Mouse (Mus musculus): ENCODE data around the gene Eps8. TPM values are rescaled to one million over a fixed set of nuclear protein-coding genes. Genes with fewer than 3 reads are reported as not detected.

The Eps8 gene
- polyA plus RNA-seq, 1 experiment, result 0.02 TPM

GRCm38 (mm10) chr6:137688506-137689105, 33.9 kb upstream of the Eps8 start:
- Histone ChIP-seq H3K4me3 (replicated peaks) (no peak overlapping the region), H3K36me3 (ENCODE audit: control insufficient read depth) (no peaks in the 10 kb centered on the region), H3K4me1 (ENCODE audit: control insufficient read depth) (no peaks in the 10 kb centered on the region), H3K27me3 (ENCODE audit: control insufficient read depth) (no peaks in the 10 kb centered on the region), H3K9me3 (ENCODE audit: control insufficient read depth, low read length) (no peaks in the 10 kb centered on the region)
- no peak for TF ChIP-seq TAL1 (IDR thresholded peaks at IDR 0.05; ENCODE audit: low read length)
- TF ChIP-seq GATA1 (IDR thresholded peaks at IDR 0.05; ENCODE audit: low read length), result no peak

GRCm38 (mm10) chr6:137688079-137688478, 33.4 kb upstream of the Eps8 start:
- H3K27me3 ChIP-seq (ENCODE audit: control insufficient read depth), result no peaks in the 10 kb centered on the region
- no peaks in the 10 kb centered on the region for H3K4me1 ChIP-seq (ENCODE audit: control insufficient read depth)
- H3K9me3 ChIP-seq (ENCODE audit: control insufficient read depth, low read length), result no peaks in the 10 kb centered on the region
- no peaks in the 10 kb centered on the region for H3K36me3 ChIP-seq (ENCODE audit: control insufficient read depth)
- H3K4me3 ChIP-seq (replicated peaks), result no peak overlapping the region
- TF ChIP-seq TAL1 (IDR thresholded peaks at IDR 0.05; ENCODE audit: low read length), result no peak
- no peak for TF ChIP-seq GATA1 (IDR thresholded peaks at IDR 0.05; ENCODE audit: low read length)

DNA sequence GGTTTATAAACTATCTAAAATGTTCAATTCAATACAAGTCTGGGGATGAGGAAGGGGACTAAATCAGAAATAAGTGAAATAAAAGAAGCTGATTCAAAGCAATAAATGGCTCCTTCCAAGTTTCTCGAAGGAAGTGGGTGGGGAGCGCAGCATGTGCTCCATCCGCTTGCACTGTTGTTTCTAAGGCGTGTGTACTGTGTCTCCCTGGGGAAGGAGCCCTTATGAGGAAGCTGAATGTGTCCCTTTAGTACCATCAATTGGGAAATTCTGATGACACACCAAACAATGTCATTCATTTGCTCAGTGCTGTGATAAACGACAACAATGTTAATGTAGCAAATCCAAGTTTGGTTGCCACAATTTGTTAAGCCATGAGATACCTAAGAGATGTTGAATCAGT, 33.0 kb upstream of the Eps8 start:
- TF ChIP-seq GATA1 (IDR thresholded peaks at IDR 0.05; ENCODE audit: low read length) (no peak), TAL1 (IDR thresholded peaks at IDR 0.05; ENCODE audit: low read length) (no peak)
- H3K36me3 ChIP-seq (ENCODE audit: control insufficient read depth), result no peaks in the 10 kb centered on the region
- H3K9me3 ChIP-seq (ENCODE audit: control insufficient read depth, low read length), result no peaks in the 10 kb centered on the region
- no peaks in the 10 kb centered on the region for H3K4me1 ChIP-seq (ENCODE audit: control insufficient read depth)
- no peaks in the 10 kb centered on the region for H3K27me3 ChIP-seq (ENCODE audit: control insufficient read depth)
- no peak overlapping the region for H3K4me3 ChIP-seq (replicated peaks)

DNA sequence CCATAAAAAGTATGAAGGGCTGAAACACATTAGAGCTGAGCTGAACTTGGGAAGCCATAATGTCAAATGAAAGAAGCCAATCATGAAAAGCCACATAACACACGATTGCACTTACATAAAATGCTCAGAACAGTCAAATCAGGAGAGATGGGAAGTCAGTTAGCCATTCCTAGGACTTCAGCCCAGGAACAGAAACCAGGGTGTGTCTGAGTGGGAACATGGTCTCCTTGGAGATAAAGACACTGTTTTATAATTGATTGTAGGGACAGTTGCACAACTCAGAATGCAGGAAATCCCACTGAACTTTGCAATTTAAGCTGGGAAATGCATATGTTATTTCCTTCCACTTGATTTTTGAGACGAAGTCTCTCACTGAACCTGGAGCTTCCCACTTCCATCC, 28.0 kb upstream of the Eps8 start:
- TF ChIP-seq TAL1 (IDR thresholded peaks at IDR 0.05; ENCODE audit: low read length) (no peak), GATA1 (IDR thresholded peaks at IDR 0.05; ENCODE audit: low read length) (no peak)
- Histone ChIP-seq H3K4me1 (ENCODE audit: control insufficient read depth) (no peaks in the 10 kb centered on the region), H3K36me3 (ENCODE audit: control insufficient read depth) (no peaks in the 10 kb centered on the region), H3K9me3 (ENCODE audit: control insufficient read depth, low read length) (no peaks in the 10 kb centered on the region), H3K4me3 (replicated peaks) (no peak overlapping the region), H3K27me3 (ENCODE audit: control insufficient read depth) (no peaks in the 10 kb centered on the region)

DNA sequence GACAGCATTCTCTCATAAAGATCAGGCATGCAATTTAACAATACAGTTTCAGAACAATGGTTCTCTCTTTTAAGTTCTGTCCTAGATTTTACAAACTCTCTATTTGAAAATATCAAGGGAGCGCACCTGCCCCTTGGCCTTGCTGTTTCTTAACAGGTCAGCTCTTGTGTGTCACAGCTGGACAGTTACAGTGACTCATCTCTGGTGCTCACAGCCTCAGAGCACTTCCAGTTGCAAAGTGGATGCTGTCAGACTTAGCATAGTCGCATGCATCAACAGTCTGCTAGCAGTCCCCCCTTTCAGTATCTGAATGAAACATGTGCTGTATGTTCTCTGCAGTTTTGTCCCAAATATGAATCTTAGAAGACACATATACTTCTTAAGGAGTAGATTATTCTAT, 26.3 kb upstream of the Eps8 start:
- H3K9me3 ChIP-seq (ENCODE audit: control insufficient read depth, low read length), result peaks cover 3% of the 10 kb centered on the region; the same call in 1 of the 2 replicates
- H3K4me1 ChIP-seq (ENCODE audit: control insufficient read depth), result no peaks in the 10 kb centered on the region
- H3K27me3 ChIP-seq (ENCODE audit: control insufficient read depth), result no peaks in the 10 kb centered on the region
- no peaks in the 10 kb centered on the region for H3K36me3 ChIP-seq (ENCODE audit: control insufficient read depth)
- H3K4me3 ChIP-seq (replicated peaks), result no peak overlapping the region
- no peak for TF ChIP-seq GATA1 (IDR thresholded peaks at IDR 0.05; ENCODE audit: low read length)
- TF ChIP-seq TAL1 (IDR thresholded peaks at IDR 0.05; ENCODE audit: low read length), result no peak

- no peak overlapping the region for H3K4me3 ChIP-seq (replicated peaks)
- no peaks in the 10 kb centered on the region for H3K27me3 ChIP-seq (ENCODE audit: control insufficient read depth)
- no peaks in the 10 kb centered on the region for H3K36me3 ChIP-seq (ENCODE audit: control insufficient read depth)
- TF ChIP-seq GATA1 (IDR thresholded peaks at IDR 0.05; ENCODE audit: low read length) (no peak), TAL1 (IDR thresholded peaks at IDR 0.05; ENCODE audit: low read length) (no peak)
- H3K9me3 ChIP-seq (ENCODE audit: control insufficient read depth, low read length), result peaks cover 3% of the 10 kb centered on the region; the same call in 1 of the 2 replicates
- H3K4me1 ChIP-seq (ENCODE audit: control insufficient read depth), result peaks cover 2% of the 10 kb centered on the region
Measured at GRCm38 (mm10) chr6:137676581-137676980, 21.9 kb upstream of the Eps8 start.

DNA sequence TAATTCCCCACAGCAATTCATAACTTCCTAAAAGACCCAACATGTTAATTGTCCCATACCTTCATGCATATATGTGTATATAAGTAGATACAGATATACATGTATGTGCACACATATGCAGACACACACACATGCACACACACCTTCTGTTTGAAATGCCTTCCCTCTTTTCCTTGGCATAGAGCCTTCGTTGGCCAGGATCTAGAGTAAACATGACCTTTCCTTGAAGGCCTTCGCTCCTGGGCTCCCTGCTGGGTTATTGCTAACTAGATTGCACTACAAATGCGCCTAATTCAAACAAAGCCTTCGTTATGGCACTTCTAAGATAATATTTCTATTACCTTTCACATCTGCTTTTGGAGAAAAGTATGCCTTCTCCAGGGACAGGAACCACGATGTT, 20.9 kb upstream of the Eps8 start:
- TF ChIP-seq TAL1 (IDR thresholded peaks at IDR 0.05; ENCODE audit: low read length), result no peak
- no peak for TF ChIP-seq GATA1 (IDR thresholded peaks at IDR 0.05; ENCODE audit: low read length)
- H3K4me3 ChIP-seq (replicated peaks), result no peak overlapping the region
- H3K36me3 ChIP-seq (ENCODE audit: control insufficient read depth), result no peaks in the 10 kb centered on the region
- no peaks in the 10 kb centered on the region for H3K27me3 ChIP-seq (ENCODE audit: control insufficient read depth)
- H3K4me1 ChIP-seq (ENCODE audit: control insufficient read depth), result peaks cover 2% of the 10 kb centered on the region
- peaks cover 3% of the 10 kb centered on the region; the same call in 1 of the 2 replicates for H3K9me3 ChIP-seq (ENCODE audit: control insufficient read depth, low read length)

GRCm38 (mm10) chr6:137673301-137673700, 18.6 kb upstream of the Eps8 start:
- Histone ChIP-seq H3K4me1 (ENCODE audit: control insufficient read depth) (peaks cover 2% of the 10 kb centered on the region), H3K36me3 (ENCODE audit: control insufficient read depth) (no peaks in the 10 kb centered on the region), H3K27me3 (ENCODE audit: control insufficient read depth) (no peaks in the 10 kb centered on the region), H3K4me3 (replicated peaks) (no peak overlapping the region), H3K9me3 (ENCODE audit: control insufficient read depth, low read length) (peaks cover 3% of the 10 kb centered on the region; the same call in 1 of the 2 replicates)
- TF ChIP-seq TAL1 (IDR thresholded peaks at IDR 0.05; ENCODE audit: low read length) (no peak), GATA1 (IDR thresholded peaks at IDR 0.05; ENCODE audit: low read length) (no peak)

DNA sequence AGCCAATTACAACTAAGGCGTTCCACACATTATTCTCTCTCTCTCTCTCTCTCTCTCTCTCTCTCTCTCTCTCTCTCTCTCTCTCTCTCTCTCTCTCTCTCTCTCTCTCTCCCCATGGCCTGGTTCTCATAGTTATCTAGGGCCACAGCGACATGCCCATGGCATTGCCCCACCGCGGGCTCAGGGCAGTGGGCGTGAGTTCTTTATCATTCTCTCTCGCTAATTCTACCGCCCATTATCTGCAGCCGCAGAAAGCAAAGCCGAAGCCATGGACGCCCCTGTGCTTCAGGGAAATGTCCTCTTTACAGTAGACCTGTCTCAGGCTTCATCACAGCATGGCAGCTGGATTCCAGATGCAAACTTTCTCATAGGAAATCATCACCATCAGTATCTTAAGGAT, 16.9 kb upstream of the Eps8 start:
- Histone ChIP-seq H3K4me3 (replicated peaks) (no peak overlapping the region), H3K27me3 (ENCODE audit: control insufficient read depth) (no peaks in the 10 kb centered on the region), H3K9me3 (ENCODE audit: control insufficient read depth, low read length) (peaks cover 1% of the 10 kb centered on the region; the same call in 1 of the 2 replicates), H3K36me3 (ENCODE audit: control insufficient read depth) (no peaks in the 10 kb centered on the region), H3K4me1 (ENCODE audit: control insufficient read depth) (peaks cover 2% of the 10 kb centered on the region)
- TF ChIP-seq GATA1 (IDR thresholded peaks at IDR 0.05; ENCODE audit: low read length) (no peak), TAL1 (IDR thresholded peaks at IDR 0.05; ENCODE audit: low read length) (no peak)

- H3K4me3 ChIP-seq (replicated peaks), result no peak overlapping the region
- H3K4me1 ChIP-seq (ENCODE audit: control insufficient read depth), result peaks cover 2% of the 10 kb centered on the region
- no peaks in the 10 kb centered on the region for H3K27me3 ChIP-seq (ENCODE audit: control insufficient read depth)
- TF ChIP-seq GATA1 (IDR thresholded peaks at IDR 0.05; ENCODE audit: low read length), result no peak
- no peak for TF ChIP-seq TAL1 (IDR thresholded peaks at IDR 0.05; ENCODE audit: low read length)
- no peaks in the 10 kb centered on the region for H3K36me3 ChIP-seq (ENCODE audit: control insufficient read depth)
- H3K9me3 ChIP-seq (ENCODE audit: control insufficient read depth, low read length), result no peaks in the 10 kb centered on the region
Measured at GRCm38 (mm10) chr6:137670820-137671219, 16.1 kb upstream of the Eps8 start.
